Mouse (Mus musculus) thymus, postnatal 4 days (tissue): ENCODE results near the gene Nupl2.

Experiments
- DNase-seq: peaks from one replicate; pipeline ENCODE4 v3.0.0; 2021

Nupl2 gene

DNA sequence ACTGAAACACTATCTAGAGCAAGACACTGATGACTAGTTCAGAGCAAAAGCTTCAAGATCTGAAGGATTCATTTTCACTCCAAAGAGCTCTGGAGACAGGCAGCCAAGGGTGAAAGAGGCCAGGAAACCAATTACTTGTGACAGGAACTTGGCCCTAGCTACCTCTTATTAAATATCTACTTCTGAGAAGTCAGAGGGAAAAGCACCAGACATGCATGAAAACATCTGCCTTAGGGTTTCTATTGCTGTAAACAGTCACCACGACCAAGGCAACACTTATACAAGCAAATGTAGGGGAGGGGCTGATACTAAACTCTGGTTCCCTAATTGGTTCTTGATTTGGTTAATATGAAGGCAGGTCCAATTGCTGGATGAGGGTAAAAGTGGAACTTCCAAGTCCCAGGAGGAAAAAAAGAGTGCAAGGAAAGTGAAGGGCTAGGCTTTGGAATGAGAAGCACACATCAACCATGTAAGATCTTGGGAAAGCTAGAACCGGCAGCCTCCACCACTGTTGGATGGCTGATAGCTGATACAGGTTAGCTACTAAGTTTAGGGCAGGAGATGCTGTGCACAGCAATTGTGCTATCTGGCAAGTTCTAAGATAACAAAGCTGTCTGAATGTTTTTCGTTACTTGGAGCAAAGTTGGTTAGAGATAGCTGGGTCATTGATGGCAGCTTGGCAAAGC, 49.2 kb downstream of the Nupl2 start:
- no peak for DNase-seq

DNA sequence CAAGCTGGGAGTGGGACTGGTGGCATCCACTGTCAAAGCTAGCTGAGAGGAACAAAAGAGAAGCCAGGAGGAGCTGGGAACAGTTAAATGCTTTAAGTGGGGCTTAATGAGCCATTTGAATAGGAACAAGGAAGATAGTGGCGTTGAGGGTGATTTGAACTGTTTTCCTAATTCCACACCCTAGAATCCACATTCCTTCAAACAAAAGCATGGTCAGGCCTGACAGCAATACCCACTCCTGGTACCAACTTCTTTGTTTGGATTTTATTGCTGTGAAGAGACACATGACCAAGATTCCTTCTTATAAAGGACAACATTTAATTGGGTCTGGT, 49.8 kb downstream of the Nupl2 start:
- DNase-seq, result no peak

DNA sequence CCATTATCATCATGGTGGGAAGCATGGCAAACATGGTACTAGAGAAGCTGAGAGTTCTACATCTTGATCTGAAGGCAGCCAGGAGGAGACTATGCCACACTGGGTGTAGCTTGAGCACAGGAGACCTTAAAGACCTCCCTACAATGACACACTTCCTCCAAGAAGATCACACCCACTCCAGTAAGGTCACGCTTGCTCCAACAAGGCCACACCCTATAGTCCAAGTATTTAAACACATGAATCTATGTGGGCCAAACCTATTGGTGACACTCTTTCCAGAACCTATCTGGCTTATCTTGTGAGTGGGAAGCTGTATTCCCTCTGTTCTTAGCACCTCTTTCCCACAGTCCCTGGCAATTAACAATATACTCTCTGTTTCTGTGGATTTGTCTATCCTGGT, 50.1 kb downstream of the Nupl2 start:
- DNase-seq, result no peak
